Mouse (Mus musculus): ENCODE measurements around the gene Utp4. TPM values are rescaled to one million over a fixed set of nuclear protein-coding genes. Genes with fewer than 3 reads are reported as not detected.
"Not testable (repeated sequence)": the region's sequence is repeated elsewhere in the genome, so short reads cannot be mapped to it uniquely, and the experiment has no call there.

Utp4 gene
- polyA plus RNA-seq, 1 experiment from 2014 or later: 39.6 TPM

GRCm38 (mm10) chr8:106870537-106871327 lies 22.7 kb upstream of the Utp4 start:
- peaks cover 11% of the 10 kb centered on the region; the same call in 1 of the 2 replicates for H3K36me3 ChIP-seq (ENCODE audit: control insufficient read depth, insufficient read depth, low read length)
- under 1% methylated on average over 51 of the region's 63 CpGs for WGBS
- peaks cover 7% of the 10 kb centered on the region; the same call in 1 of the 2 replicates for H3K27me3 ChIP-seq (ENCODE audit: control insufficient read depth, insufficient read depth, low read length)
- peak overlapping the region; percentile 89 for H3K4me2 ChIP-seq (ENCODE audit: low read length)
- peaks cover 15 to 20% of the 10 kb centered on the region in 2 experiments for H3K4me1 ChIP-seq (ENCODE audit: control insufficient read depth in 2 of 2, insufficient read depth in 2 of 2, low read length in 2 of 2)
- no peak overlapping the region for H3K27ac ChIP-seq (replicated peaks in 1 of 2; ENCODE audit: control insufficient read depth in 1 of 2, insufficient read depth in 1 of 2, low read depth in 2 of 2, low read length in 2 of 2)
- peak overlapping the region; percentile 43 to 58 for H3K4me3 ChIP-seq (ENCODE audit: control insufficient read depth in 1 of 2, insufficient read depth in 1 of 2, low read depth in 1 of 2, low read length in 2 of 2)
- H3K9me3 ChIP-seq (ENCODE audit: control insufficient read depth, low read length): no peaks in the 10 kb centered on the region
- ATAC-seq (ENCODE audit: insufficient number of reproducible peaks, insufficient read depth, low FRiP score, low read depth): peak; percentile 52; the same call in 1 of the 2 replicates
- peak overlapping the region; percentile 73 for H3K9ac ChIP-seq (ENCODE audit: low read length)

GRCm38 (mm10) chr8:106871328-106871926 lies 22.0 kb upstream of the Utp4 start:
- Histone ChIP-seq H3K36me3 (ENCODE audit: control insufficient read depth, insufficient read depth, low read length) (peaks cover 12% of the 10 kb centered on the region), H3K27ac (replicated peaks in 1 of 2; ENCODE audit: control insufficient read depth in 1 of 2, insufficient read depth in 1 of 2, low read depth in 2 of 2, low read length in 2 of 2) (no peak overlapping the region), H3K4me1 (ENCODE audit: control insufficient read depth in 2 of 2, insufficient read depth in 2 of 2, low read length in 2 of 2) (peaks cover 17 to 26% of the 10 kb centered on the region in 2 experiments), H3K9ac (ENCODE audit: low read length) (peak overlapping the region; percentile 73), H3K9me3 (ENCODE audit: control insufficient read depth, low read length) (no peaks in the 10 kb centered on the region), H3K4me3 (ENCODE audit: control insufficient read depth in 1 of 2, insufficient read depth in 1 of 2, low read depth in 1 of 2, low read length in 2 of 2) (peak overlapping the region; percentile 43 to 58), H3K27me3 (ENCODE audit: control insufficient read depth, insufficient read depth, low read length) (peaks cover 7% of the 10 kb centered on the region; the same call in 1 of the 2 replicates), H3K4me2 (ENCODE audit: low read length) (peak overlapping the region; percentile 89)
- no peak for ATAC-seq (ENCODE audit: insufficient number of reproducible peaks, insufficient read depth, low FRiP score, low read depth)
- 2% methylated on average over 15 of the region's 15 CpGs for WGBS

- peak overlapping the region; percentile 89 for H3K4me2 ChIP-seq (ENCODE audit: low read length)
- under 1% methylated on average over 22 of the region's 22 CpGs for WGBS
- no peaks in the 10 kb centered on the region for H3K9me3 ChIP-seq (ENCODE audit: control insufficient read depth, low read length)
- peak; percentile 57; the same call in 1 of the 2 replicates for ATAC-seq (ENCODE audit: insufficient number of reproducible peaks, insufficient read depth, low FRiP score, low read depth)
- H3K27ac ChIP-seq (replicated peaks in 1 of 2; ENCODE audit: control insufficient read depth in 1 of 2, insufficient read depth in 1 of 2, low read depth in 2 of 2, low read length in 2 of 2): no peak overlapping the region
- peaks cover 21 to 32% of the 10 kb centered on the region in 2 experiments for H3K4me1 ChIP-seq (ENCODE audit: control insufficient read depth in 2 of 2, insufficient read depth in 2 of 2, low read length in 2 of 2)
- peak overlapping the region; percentile 0 to 58 for H3K4me3 ChIP-seq (ENCODE audit: control insufficient read depth in 1 of 2, insufficient read depth in 1 of 2, low read depth in 1 of 2, low read length in 2 of 2)
- peaks cover 7% of the 10 kb centered on the region; the same call in 1 of the 2 replicates for H3K27me3 ChIP-seq (ENCODE audit: control insufficient read depth, insufficient read depth, low read length)
- H3K9ac ChIP-seq (ENCODE audit: low read length): peak overlapping the region; percentile 73
- peaks cover 17% of the 10 kb centered on the region for H3K36me3 ChIP-seq (ENCODE audit: control insufficient read depth, insufficient read depth, low read length)
Observed at GRCm38 (mm10) chr8:106871931-106872371, 21.5 kb upstream of the Utp4 start.

- H3K9ac ChIP-seq (ENCODE audit: low read length): peak overlapping the region; percentile 73
- ATAC-seq (ENCODE audit: insufficient number of reproducible peaks, insufficient read depth, low FRiP score, low read depth): no peak
- no peak overlapping the region for H3K27ac ChIP-seq (replicated peaks in 1 of 2; ENCODE audit: control insufficient read depth in 1 of 2, insufficient read depth in 1 of 2, low read depth in 2 of 2, low read length in 2 of 2)
- peak overlapping the region in 1 of 2 experiments; percentile 58; a peak in 2 of 4 replicates for H3K4me3 ChIP-seq (ENCODE audit: control insufficient read depth in 1 of 2, insufficient read depth in 1 of 2, low read depth in 1 of 2, low read length in 2 of 2)
- peak overlapping the region; percentile 89 for H3K4me2 ChIP-seq (ENCODE audit: low read length)
- H3K27me3 ChIP-seq (ENCODE audit: control insufficient read depth, insufficient read depth, low read length): peaks cover 7% of the 10 kb centered on the region; the same call in 1 of the 2 replicates
- WGBS: 15% methylated on average over 8 of the region's 8 CpGs
- no peaks in the 10 kb centered on the region for H3K9me3 ChIP-seq (ENCODE audit: control insufficient read depth, low read length)
- peaks cover 21 to 32% of the 10 kb centered on the region in 2 experiments for H3K4me1 ChIP-seq (ENCODE audit: control insufficient read depth in 2 of 2, insufficient read depth in 2 of 2, low read length in 2 of 2)
- peaks cover 19% of the 10 kb centered on the region for H3K36me3 ChIP-seq (ENCODE audit: control insufficient read depth, insufficient read depth, low read length)
Observed at GRCm38 (mm10) chr8:106872454-106873034, 20.9 kb upstream of the Utp4 start.

- Histone ChIP-seq H3K27ac (replicated peaks in 1 of 2; ENCODE audit: control insufficient read depth in 1 of 2, insufficient read depth in 1 of 2, low read depth in 2 of 2, low read length in 2 of 2) (no peak overlapping the region), H3K9ac (ENCODE audit: low read length) (no peak overlapping the region), H3K4me3 (ENCODE audit: control insufficient read depth in 1 of 2, insufficient read depth in 1 of 2, low read depth in 1 of 2, low read length in 2 of 2) (no peak overlapping the region), H3K36me3 (ENCODE audit: control insufficient read depth, insufficient read depth, low read length) (peaks cover 77% of the 10 kb centered on the region), H3K4me1 (ENCODE audit: control insufficient read depth in 2 of 2, insufficient read depth in 2 of 2, low read length in 2 of 2) (peaks cover 8 to 12% of the 10 kb centered on the region in 2 experiments; a peak in 3 of 4 replicates), H3K9me3 (ENCODE audit: control insufficient read depth, low read length) (no peaks in the 10 kb centered on the region), H3K27me3 (ENCODE audit: control insufficient read depth, insufficient read depth, low read length) (no peaks in the 10 kb centered on the region), H3K4me2 (ENCODE audit: low read length) (no peak overlapping the region)
- no peak for ATAC-seq (ENCODE audit: insufficient number of reproducible peaks, insufficient read depth, low FRiP score, low read depth)
- 86% methylated on average over 8 of the region's 8 CpGs for WGBS
Observed at GRCm38 (mm10) chr8:106880121-106880707, 13.2 kb upstream of the Utp4 start.

GRCm38 (mm10) chr8:106884094-106884493 lies 9.3 kb upstream of the Utp4 start:
- not testable (repeated sequence) for H3K27me3 ChIP-seq (ENCODE audit: control insufficient read depth, insufficient read depth, low read length); ATAC-seq (ENCODE audit: insufficient number of reproducible peaks, insufficient read depth, low FRiP score, low read depth); H3K9ac ChIP-seq (ENCODE audit: low read length); H3K27ac ChIP-seq (replicated peaks in 1 of 2; ENCODE audit: control insufficient read depth in 1 of 2, insufficient read depth in 1 of 2, low read depth in 2 of 2, low read length in 2 of 2); H3K9me3 ChIP-seq (ENCODE audit: control insufficient read depth, low read length); H3K4me2 ChIP-seq (ENCODE audit: low read length); H3K4me3 ChIP-seq (ENCODE audit: control insufficient read depth in 1 of 2, insufficient read depth in 1 of 2, low read depth in 1 of 2, low read length in 2 of 2); H3K4me1 ChIP-seq (ENCODE audit: control insufficient read depth in 2 of 2, insufficient read depth in 2 of 2, low read length in 2 of 2)
- 95% methylated on average over 11 of the region's 11 CpGs for WGBS
- H3K36me3 ChIP-seq (ENCODE audit: control insufficient read depth, insufficient read depth, low read length): peaks cover 76% of the 10 kb centered on the region

- ATAC-seq (ENCODE audit: insufficient number of reproducible peaks, insufficient read depth, low FRiP score, low read depth); H3K9me3 ChIP-seq (ENCODE audit: control insufficient read depth, low read length); H3K27me3 ChIP-seq (ENCODE audit: control insufficient read depth, insufficient read depth, low read length); H3K27ac ChIP-seq (replicated peaks in 1 of 2; ENCODE audit: control insufficient read depth in 1 of 2, insufficient read depth in 1 of 2, low read depth in 2 of 2, low read length in 2 of 2); H3K9ac ChIP-seq (ENCODE audit: low read length); H3K4me2 ChIP-seq (ENCODE audit: low read length); H3K4me3 ChIP-seq (ENCODE audit: control insufficient read depth in 1 of 2, insufficient read depth in 1 of 2, low read depth in 1 of 2, low read length in 2 of 2): not testable (repeated sequence)
- 92% methylated on average over 4 of the region's 4 CpGs for WGBS
- Histone ChIP-seq H3K36me3 (ENCODE audit: control insufficient read depth, insufficient read depth, low read length) (peaks cover 67% of the 10 kb centered on the region), H3K4me1 (ENCODE audit: control insufficient read depth in 2 of 2, insufficient read depth in 2 of 2, low read length in 2 of 2) (peaks cover 2 to 12% of the 10 kb centered on the region in 2 experiments; a peak in 3 of 4 replicates)
Observed at GRCm38 (mm10) chr8:106884826-106885400, 8.5 kb upstream of the Utp4 start.
